Mouse (Mus musculus) gastrocnemius, postnatal 10 days (tissue): ENCODE results near the gene Drd2. TPM values are rescaled to one million over a fixed set of nuclear protein-coding genes. Genes with fewer than 3 reads are reported as not detected.

Experiments
- DNase-seq: peaks from one replicate; pipeline ENCODE4 v3.0.0; 2021; ENCODE audit warnings: mixed read lengths
- total RNA-seq, 2 experiments: library from RNA; stranded (reverse); gene quantifications; 2 replicates each; pipeline ENCODE4 v1.2.3; 2021

Gene Drd2
- total RNA-seq, 2 experiments from 2014 or later, result not detected

- no peak for DNase-seq
Measured at GRCm38 (mm10) chr9:49452396-49452795, 112.0 kb downstream of the Drd2 start.

- no peak for DNase-seq
Measured at GRCm38 (mm10) chr9:49456136-49456535, 115.7 kb downstream of the Drd2 start.

Other genes with a start within 250 kb of the Drd2 start
- not detected for gene Gm4894, start 90.1 kb upstream of the Drd2 start, total RNA-seq
- not detected for gene Ankk1, start 86.4 kb downstream of the Drd2 start, total RNA-seq
- under 1 TPM; 0.66 to 0.93 TPM for gene Ttc12, start 145.6 kb downstream of the Drd2 start, total RNA-seq